Mouse (Mus musculus) lung, adult 2 months (tissue): Measurements from ENCODE around the gene Oprm1.

Source experiments
- CTCF ChIP-seq: fragments of 200-500 bp; IDR thresholded peaks from 2 replicates; pipeline ENCODE4 v1.5.1; 2011; ENCODE audit warnings: mild to moderate bottlenecking, low read length, control low read depth; ENCODE audit not compliant: insufficient read depth
- POLR2A ChIP-seq: fragments of 200-500 bp; IDR thresholded peaks from 2 replicates; pipeline ENCODE4 v1.6.1; 2011; ENCODE audit warnings: low read depth, mild to moderate bottlenecking, control low read depth, low read length, borderline replicate concordance; ENCODE audit errors: extremely low read depth

DNA sequence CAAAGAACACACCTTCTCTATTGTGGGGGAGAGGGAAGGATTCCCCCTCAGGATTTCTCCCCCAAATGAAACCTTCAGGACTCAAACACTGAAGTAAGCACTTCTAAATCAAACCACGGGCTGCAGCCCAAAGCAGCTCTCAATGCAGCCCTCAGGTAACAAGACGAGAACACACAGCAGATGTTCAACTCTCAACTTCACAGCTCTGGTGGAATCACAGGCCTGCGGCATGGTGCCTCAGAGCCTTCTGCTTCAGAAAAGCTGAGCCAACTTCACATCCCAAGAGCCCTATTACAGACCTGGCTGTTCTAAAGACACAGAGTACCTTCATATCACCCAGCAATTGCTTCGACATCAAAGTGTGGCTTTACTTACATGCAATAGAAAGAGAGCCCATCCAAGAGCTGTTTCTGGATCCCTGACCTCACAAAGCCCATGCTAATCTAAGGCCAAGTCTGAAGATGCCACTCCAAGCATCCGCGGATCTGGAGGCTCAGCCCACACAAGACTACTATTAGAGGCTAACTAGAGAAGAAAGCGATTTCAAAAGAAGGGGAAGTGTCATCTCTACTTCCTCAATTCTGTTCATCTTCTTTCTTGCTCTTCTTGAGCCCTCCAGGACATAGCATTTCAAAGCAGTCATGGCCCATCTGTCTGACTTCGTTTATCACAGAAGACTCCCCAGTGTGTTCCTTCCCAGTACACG, 305.6 kb downstream of the Oprm1 start:
- TF ChIP-seq CTCF: no peak
- no peak for TF ChIP-seq POLR2A
